Mouse (Mus musculus): ENCODE data around the gene Acvr1c.

DNA sequence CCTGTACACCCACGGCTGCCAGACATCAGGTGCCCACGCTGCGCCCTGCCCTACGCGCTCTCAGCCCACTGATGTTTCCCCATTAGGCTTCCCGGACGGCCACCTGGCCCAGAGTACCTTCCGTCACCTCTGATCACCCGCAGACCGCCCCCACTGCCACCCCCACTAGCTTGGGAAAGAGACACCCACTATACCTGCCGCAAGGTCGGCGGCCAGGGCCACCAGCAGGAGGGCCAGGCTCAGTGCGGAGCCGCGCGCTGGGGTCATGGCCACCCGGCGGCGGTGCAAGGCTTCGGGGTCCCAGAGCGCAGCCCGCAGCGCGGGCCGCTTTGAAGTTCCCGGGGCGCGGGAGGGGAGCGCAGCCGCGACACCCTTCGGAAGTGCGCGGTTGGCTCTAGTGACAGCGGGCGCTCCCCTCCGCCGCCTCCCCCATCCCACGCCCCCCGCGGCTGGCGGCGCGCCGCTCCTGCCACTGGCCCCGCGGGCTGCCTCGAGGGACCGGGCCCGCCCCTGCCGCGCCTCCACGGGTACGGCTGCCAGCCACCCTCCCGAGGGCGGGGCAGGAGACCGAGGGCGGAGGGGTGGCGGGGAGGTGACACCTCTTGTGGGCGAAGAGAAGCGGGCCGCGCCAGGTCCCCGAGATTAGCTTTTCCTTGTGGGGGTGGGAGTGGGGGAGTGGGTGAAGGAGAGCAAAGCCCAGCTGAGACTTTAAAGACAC is at the start of gene Acvr1c:
- no peak for TF ChIP-seq CTCF (IDR thresholded peaks at IDR 0.05; ENCODE audit: control insufficient read depth, insufficient read depth, insufficient replicate concordance, low read depth, low read length)
- no peak for TF ChIP-seq POLR2A (IDR thresholded peaks at IDR 0.05; ENCODE audit: control insufficient read depth, low read depth, low read length)

All from testis, adult 2 months (tissue).